Comparison of ENCODE assay signal across 8 mouse cellular contexts in genomic region chr12:102127601-102128000, GRCm38 (mm10). TPM values are rescaled to one million over a fixed set of nuclear protein-coding genes. Genes with fewer than 3 reads are reported as not detected.
DNase-seq lines count a peak whose midpoint lies in the region; ATAC-seq and TF ChIP-seq lines count a peak whose summit lies in the region.
"Had no signal": no experiment of that assay in that cellular context is flagged by ENCODE, and none has a peak within 500 bp of the region (broad histone marks: within the 10 kb centered on the region; RNA-seq: fewer than 3 reads in every experiment).

No protein-coding gene starts in this region.

- H3K9ac ChIP-seq in lung, embryonic 14.5 days: no peak overlapping the region
- no peak overlapping the region for H3K9ac ChIP-seq in forebrain, embryonic 14.5 days (ENCODE audit: low read length)
- no peak overlapping the region for H3K9ac ChIP-seq in limb, embryonic 13.5 days
- no peak overlapping the region for H3K9ac ChIP-seq in stomach, embryonic 14.5 days (replicated peaks; ENCODE audit: low read depth, low read length)

- no peak for ATAC-seq in lung, embryonic 14.5 days (ENCODE audit: insufficient read depth)
- ATAC-seq in forebrain, embryonic 14.5 days: peak; percentile 16; the same call in 1 of the 2 replicates
- ATAC-seq in limb, embryonic 13.5 days (ENCODE audit: low FRiP score, low read depth): no peak
- no peak for ATAC-seq in stomach, embryonic 14.5 days (ENCODE audit: insufficient number of reproducible peaks, insufficient read depth, low FRiP score, low read depth)

- DNase-seq in lung, embryonic 14.5 days: peak; percentile 55
- no peak for DNase-seq in lung, postnatal 4 days
- peak; percentile 73 for DNase-seq in forebrain, embryonic 14.5 days (ENCODE audit: low spot score)
- DNase-seq in cerebellum, postnatal 14 days: no peak
- DNase-seq in left cerebral cortex, postnatal 4 days: no peak
- DNase-seq: gastrocnemius, adult 2 months had no signal

- H3K27ac ChIP-seq in lung, embryonic 14.5 days (ENCODE audit: low read depth): no peak overlapping the region
- no peak overlapping the region for H3K27ac ChIP-seq in forebrain, embryonic 14.5 days (ENCODE audit: low read depth, low read length)
- H3K27ac ChIP-seq in limb, embryonic 13.5 days: no peak overlapping the region
- H3K27ac ChIP-seq in stomach, embryonic 14.5 days (ENCODE audit: low read length): no peak overlapping the region
- H3K27ac ChIP-seq: gastrocnemius, adult 2 months had no signal

- H3K27me3 ChIP-seq in lung, embryonic 14.5 days (ENCODE audit: insufficient read depth, low read length): peaks cover 47% of the 10 kb centered on the region
- H3K27me3 ChIP-seq in forebrain, embryonic 14.5 days (replicated peaks; ENCODE audit: control insufficient read depth, insufficient read depth, low read length): peaks cover 21% of the 10 kb centered on the region
- peaks cover 66% of the 10 kb centered on the region for H3K27me3 ChIP-seq in limb, embryonic 13.5 days
- H3K27me3 ChIP-seq in stomach, embryonic 14.5 days (ENCODE audit: control insufficient read depth, insufficient read depth, low read length): peaks cover 31% of the 10 kb centered on the region

- H3K4me3 ChIP-seq in lung, embryonic 14.5 days (ENCODE audit: low read depth, low read length): peak overlapping the region; percentile 53
- 0 out of 2 replicates have a peak overlapping the region, but pooled peaks have one; percentile 48 for H3K4me3 ChIP-seq in forebrain, embryonic 14.5 days (ENCODE audit: low read depth, low read length)
- H3K4me3 ChIP-seq in limb, embryonic 13.5 days: peak overlapping the region; percentile 60
- H3K4me3 ChIP-seq in stomach, embryonic 14.5 days (ENCODE audit: low read depth, low read length): 0 out of 2 replicates have a peak overlapping the region, but pooled peaks have one; percentile 41

- H3K4me2 ChIP-seq in lung, embryonic 14.5 days: peak overlapping the region; percentile 99
- H3K4me2 ChIP-seq in forebrain, embryonic 14.5 days (ENCODE audit: low read length): peak overlapping the region; percentile 100
- H3K4me2 ChIP-seq in limb, embryonic 13.5 days (replicated peaks): peak overlapping the region; percentile 100
- peak overlapping the region; percentile 95 for H3K4me2 ChIP-seq in stomach, embryonic 14.5 days (replicated peaks; ENCODE audit: low read depth, low read length)

- TF ChIP-seq CTCF in lung, embryonic 14.5 days (IDR thresholded peaks at IDR 0.05; ENCODE audit: low read depth): no peak

- H3K4me1 ChIP-seq in lung, embryonic 14.5 days (ENCODE audit: insufficient read depth): 0 out of 2 replicates have a peak, but pooled peaks cover 5% of the 10 kb centered on the region
- H3K4me1 ChIP-seq in forebrain, embryonic 14.5 days (ENCODE audit: control insufficient read depth, insufficient read depth, low read length): peaks cover 14% of the 10 kb centered on the region; the same call in 1 of the 2 replicates
- peaks cover 17% of the 10 kb centered on the region for H3K4me1 ChIP-seq in limb, embryonic 13.5 days
- peaks cover 8% of the 10 kb centered on the region; the same call in 1 of the 2 replicates for H3K4me1 ChIP-seq in stomach, embryonic 14.5 days (ENCODE audit: control insufficient read depth, insufficient read depth, low read length)

- H3K9me3 ChIP-seq in lung, embryonic 14.5 days (ENCODE audit: low read depth, low read length): no peaks in the 10 kb centered on the region
- H3K9me3 ChIP-seq in forebrain, embryonic 14.5 days (replicated peaks; ENCODE audit: control insufficient read depth, low read length): no peaks in the 10 kb centered on the region
- no peaks in the 10 kb centered on the region for H3K9me3 ChIP-seq in limb, embryonic 13.5 days
- no peaks in the 10 kb centered on the region for H3K9me3 ChIP-seq in stomach, embryonic 14.5 days (ENCODE audit: control insufficient read depth, low read depth, low read length)

- no peaks in the 10 kb centered on the region for H3K36me3 ChIP-seq in lung, embryonic 14.5 days (ENCODE audit: insufficient read depth)
- H3K36me3 ChIP-seq in forebrain, embryonic 14.5 days (ENCODE audit: control insufficient read depth, insufficient read depth, low read length): no peaks in the 10 kb centered on the region
- H3K36me3 ChIP-seq in limb, embryonic 13.5 days: no peaks in the 10 kb centered on the region
- H3K36me3 ChIP-seq in stomach, embryonic 14.5 days (ENCODE audit: control insufficient read depth, insufficient read depth, low read length): no peaks in the 10 kb centered on the region

- intact Hi-C loops in left cerebral cortex, postnatal 4 days (cut with DNase I): loop anchor here (5.0 kb wide), 1 partner anchor 140 kb away; no protein-coding TSS in a partner anchor

- 8% methylated on average over 7 of the region's 7 CpGs for WGBS in lung, embryonic 14.5 days
- 2% methylated on average over 7 of the region's 7 CpGs for WGBS in forebrain, embryonic 14.5 days
- 3% methylated on average over 7 of the region's 7 CpGs for WGBS in limb, embryonic 13.5 days
- WGBS in stomach, embryonic 14.5 days: 7% methylated on average over 7 of the region's 7 CpGs

RNA-seq across cellular contexts. Expression of gene Slc24a4, which starts 0.9 kb away (rescaled TPM):
- 0.89 and 1.1 TPM in 2 replicates for polyA plus RNA-seq in lung, embryonic 14.5 days (2014; fragmentation: Nextera tagmentation; extraction: Ambion mirVana)
- polyA plus RNA-seq in forebrain, embryonic 14.5 days (2014; fragmentation: Nextera tagmentation; extraction: Ambion mirVana): 0.74 and 1.1 TPM in 2 replicates
- polyA plus RNA-seq in limb, embryonic 13.5 days (2015; fragmentation: Nextera tagmentation; extraction: Ambion mirVana): 0.82 and 0.85 TPM in 2 replicates
- polyA plus RNA-seq in stomach, embryonic 14.5 days (2014; fragmentation: Nextera tagmentation; extraction: Ambion mirVana): 0.26 and 0.41 TPM in 2 replicates
- total RNA-seq in left cerebral cortex, postnatal 4 days (2021): 1 to 10 TPM; 3.7 to 6.8 TPM
- total RNA-seq: gastrocnemius, adult 2 months had no signal

Comparison
In these comparisons a context has a peak if more than half of its experiments do, and no peak if none do; other contexts are left out.
1. DNase-seq: peak in lung, embryonic 14.5 days (single experiment) and forebrain, embryonic 14.5 days (single experiment); none in lung, postnatal 4 days (0 of 2), cerebellum, postnatal 14 days (0 of 2) and left cerebral cortex, postnatal 4 days (single experiment).
2. Peak in every context shown above with its lines, with median percentiles within 50 percentile points of each other: H3K4me2 ChIP-seq and H3K4me3 ChIP-seq.